ENCODE assay signal across 11 mouse cellular contexts in genomic region chr3:130964088-130964487, GRCm38 (mm10).
A peak's percentile ranks its signal among the peaks of the same experiment; 100 is the strongest.
DNase-seq lines count a peak whose midpoint lies in the region; ATAC-seq and TF ChIP-seq lines count a peak whose summit lies in the region.
"Had no signal": no experiment of that assay in that cellular context is flagged by ENCODE, and none has a peak within 500 bp of the region (broad histone marks: within the 10 kb centered on the region; RNA-seq: fewer than 3 reads in every experiment).

No protein-coding gene starts in this region.

- no peak for TF ChIP-seq CTCF in CH12.LX (conservative IDR thresholded peaks at IDR 0.05 in 1 of 2, IDR thresholded peaks at IDR 0.05 in 1 of 2; ENCODE audit: low read depth in 2 of 2, low read length in 2 of 2)
- TF ChIP-seq CTCF in thymus, adult 2 months (IDR thresholded peaks at IDR 0.05; ENCODE audit: borderline replicate concordance, control insufficient read depth, extremely low read depth, insufficient read depth, low read length, poor library complexity) = no peak
- no peak for TF ChIP-seq CTCF in cerebellum, adult 2 months (IDR thresholded peaks at IDR 0.05; ENCODE audit: borderline replicate concordance, insufficient read depth, low read depth, low read length)

- H3K4me1 ChIP-seq in CH12.LX (ENCODE audit: control insufficient read depth in 1 of 2, insufficient read depth in 2 of 2) = no peaks in the 10 kb centered on the region
- H3K4me1 ChIP-seq in forebrain, embryonic 16.5 days (replicated peaks; ENCODE audit: control insufficient read depth, insufficient read depth, low read length) = peaks cover 21% of the 10 kb centered on the region
- peaks cover 39% of the 10 kb centered on the region for H3K4me1 ChIP-seq in midbrain, embryonic 12.5 days
- peaks cover 16% of the 10 kb centered on the region for H3K4me1 ChIP-seq in thymus, adult 2 months (replicated peaks; ENCODE audit: control insufficient read depth, insufficient read depth, low read length)
- no peaks in the 10 kb centered on the region for H3K4me1 ChIP-seq in cerebellum, adult 2 months (ENCODE audit: control insufficient read depth, insufficient read depth, low read length)
- H3K4me1 ChIP-seq: liver, embryonic 15.5 days had no signal

- H3K9me3 ChIP-seq in CH12.LX (replicated peaks; ENCODE audit: low read length) = no peaks in the 10 kb centered on the region
- no peaks in the 10 kb centered on the region for H3K9me3 ChIP-seq in forebrain, embryonic 16.5 days (ENCODE audit: control insufficient read depth, low read length)
- no peaks in the 10 kb centered on the region for H3K9me3 ChIP-seq in midbrain, embryonic 12.5 days
- H3K9me3 ChIP-seq: liver, embryonic 15.5 days had no signal

- no peak for TF ChIP-seq RAD21 in CH12.LX (IDR thresholded peaks at IDR 0.05; ENCODE audit: low read depth, low read length)

- no peaks in the 10 kb centered on the region for H3K36me3 ChIP-seq in CH12.LX (replicated peaks in 1 of 2; ENCODE audit: control insufficient read depth in 1 of 2, insufficient read depth in 1 of 2, low read length in 1 of 2)
- H3K36me3 ChIP-seq in forebrain, embryonic 16.5 days (ENCODE audit: control insufficient read depth, insufficient read depth) = no peaks in the 10 kb centered on the region
- H3K36me3 ChIP-seq in midbrain, embryonic 12.5 days = no peaks in the 10 kb centered on the region
- no peaks in the 10 kb centered on the region for H3K36me3 ChIP-seq in thymus, adult 2 months (ENCODE audit: control insufficient read depth, insufficient read depth, low read length)
- H3K36me3 ChIP-seq: liver, embryonic 15.5 days had no signal

- H3K4me3 ChIP-seq in CH12.LX (replicated peaks in 1 of 3; ENCODE audit: low read depth in 2 of 3, low read length in 2 of 3, poor library complexity in 1 of 3) = no peak overlapping the region
- no peak overlapping the region for H3K4me3 ChIP-seq in forebrain, embryonic 16.5 days (replicated peaks; ENCODE audit: low read length)
- 0 out of 2 replicates have a peak overlapping the region, but pooled peaks have one; percentile 20 for H3K4me3 ChIP-seq in midbrain, embryonic 12.5 days
- no peak overlapping the region for H3K4me3 ChIP-seq in thymus, adult 2 months (ENCODE audit: control insufficient read depth, insufficient read depth, low read length)
- H3K4me3 ChIP-seq in cerebellum, adult 2 months (replicated peaks; ENCODE audit: insufficient read depth, low read depth, low read length) = no peak overlapping the region
- H3K4me3 ChIP-seq: liver, embryonic 15.5 days had no signal

- H3K79me2 ChIP-seq in CH12.LX (replicated peaks; ENCODE audit: control insufficient read depth, extremely low read depth, insufficient read depth, poor library complexity, severe bottlenecking) = no peaks in the 10 kb centered on the region

- in situ Hi-C loops in CH12.LX (cut with MboI; ENCODE audit: low pct_ligation_motif_present, low pct_unique_long_range_greater_than_20kb, low sequenced_read_pairs) = no loop called here

- H3K27me3 ChIP-seq in CH12.LX (replicated peaks) = no peaks in the 10 kb centered on the region
- 0 out of 2 replicates have a peak, but pooled peaks cover 2% of the 10 kb centered on the region for H3K27me3 ChIP-seq in forebrain, embryonic 16.5 days (replicated peaks; ENCODE audit: control insufficient read depth, insufficient read depth, low read length)
- H3K27me3 ChIP-seq in midbrain, embryonic 12.5 days = no peaks in the 10 kb centered on the region
- no peaks in the 10 kb centered on the region for H3K27me3 ChIP-seq in thymus, adult 2 months (ENCODE audit: control insufficient read depth, insufficient read depth, low read length)
- no peaks in the 10 kb centered on the region for H3K27me3 ChIP-seq in cerebellum, adult 2 months (ENCODE audit: control insufficient read depth, insufficient read depth, low read length)
- H3K27me3 ChIP-seq: liver, embryonic 15.5 days had no signal

- H3K4me2 ChIP-seq in CH12.LX (ENCODE audit: insufficient read depth, low read depth, poor library complexity, severe bottlenecking) = 0 out of 2 replicates have a peak overlapping the region, but pooled peaks have one; percentile 21
- peak overlapping the region; percentile 50 for H3K4me2 ChIP-seq in forebrain, embryonic 16.5 days (ENCODE audit: low read length)
- peak overlapping the region; percentile 49; the same call in 1 of the 2 replicates for H3K4me2 ChIP-seq in midbrain, embryonic 12.5 days (replicated peaks)
- H3K4me2 ChIP-seq: liver, embryonic 15.5 days had no signal

- DNase-seq in CD4-positive, CD25-positive, alpha-beta regulatory T cell, adult 2 months (ENCODE audit: low read depth, low spot score) = peak; percentile 37
- no peak for DNase-seq in CH12.LX (ENCODE audit: extremely low read depth)
- DNase-seq in thymus, adult 2 months = no peak
- no peak for DNase-seq in lung, postnatal 36 days
- DNase-seq in cerebellum, adult 2 months = no peak
- DNase-seq: cerebellum, adult 9-10 months; gastrocnemius, postnatal 10 days had no signal

- dilution Hi-C loops in CH12.LX (cut with MboI; ENCODE audit: extremely low pct_ligation_motif_present, extremely low pct_unique_long_range_greater_than_20kb, low sequenced_read_pairs) = no loop called here

- H3K27ac ChIP-seq in CH12.LX (ENCODE audit: insufficient read depth, low read depth) = no peak overlapping the region
- H3K27ac ChIP-seq in forebrain, embryonic 16.5 days (ENCODE audit: low read length) = no peak overlapping the region
- H3K27ac ChIP-seq in midbrain, embryonic 12.5 days (replicated peaks) = peak overlapping the region; percentile 94
- H3K27ac ChIP-seq in thymus, adult 2 months (ENCODE audit: control insufficient read depth, insufficient read depth, low read length) = no peak overlapping the region
- H3K27ac ChIP-seq in cerebellum, adult 2 months (ENCODE audit: insufficient read depth, low read length) = no peak overlapping the region
- H3K27ac ChIP-seq: liver, embryonic 15.5 days had no signal

- H3K9ac ChIP-seq in CH12.LX (ENCODE audit: insufficient read depth, low read depth) = no peak overlapping the region
- no peak overlapping the region for H3K9ac ChIP-seq in forebrain, embryonic 16.5 days (replicated peaks; ENCODE audit: low read depth, low read length)
- no peak overlapping the region for H3K9ac ChIP-seq in midbrain, embryonic 12.5 days (replicated peaks)
- H3K9ac ChIP-seq: liver, embryonic 15.5 days had no signal

- TF ChIP-seq POLR2A in CH12.LX (IDR thresholded peaks at IDR 0.05; ENCODE audit: low read depth, low read length) = no peak
- no peak for TF ChIP-seq POLR2A in thymus, adult 2 months (IDR thresholded peaks at IDR 0.05; ENCODE audit: control insufficient read depth, extremely low read depth, insufficient read depth, low read length, poor library complexity)
- no peak for TF ChIP-seq POLR2A in cerebellum, adult 2 months (IDR thresholded peaks at IDR 0.05; ENCODE audit: borderline replicate concordance, insufficient read depth, low read length)

- TF ChIP-seq EP300 in CH12.LX (IDR thresholded peaks at IDR 0.05; ENCODE audit: low read length) = no peak

- 41% methylated on average over 6 of the region's 6 CpGs for WGBS in forebrain, embryonic 16.5 days
- WGBS in midbrain, embryonic 12.5 days = 64% methylated on average over 6 of the region's 6 CpGs
- 80% methylated on average over 6 of the region's 6 CpGs for WGBS in thymus, adult 2 months
- 91% methylated on average over 6 of the region's 6 CpGs for WGBS in cerebellum, adult 2 months

- no peak for ATAC-seq in forebrain, embryonic 16.5 days
- no peak for ATAC-seq in midbrain, embryonic 12.5 days (ENCODE audit: low FRiP score, low read depth)
- ATAC-seq: inflammation-experienced regulatory T-cells, adult 6 months had no signal

TF ChIP-seq in CH12.LX, 34 proteins besides CTCF, POLR2A, EP300 and RAD21:
- TF ChIP-seq ZKSCAN1 (IDR thresholded peaks at IDR 0.05; ENCODE audit: borderline replicate concordance, low read depth, low read length) (no peak), IRF4 (IDR thresholded peaks at IDR 0.05; ENCODE audit: low read depth, low read length) (no peak), JUN (IDR thresholded peaks at IDR 0.05; ENCODE audit: insufficient read depth, low read depth, low read length) (no peak), USF1 (IDR thresholded peaks at IDR 0.05; ENCODE audit: low read depth, low read length) (no peak), MAFK (IDR thresholded peaks at IDR 0.05; ENCODE audit: insufficient replicate concordance, low read length) (no peak), HCFC1 (IDR thresholded peaks at IDR 0.05; ENCODE audit: low read depth, low read length) (no peak), GABPA (IDR thresholded peaks at IDR 0.05; ENCODE audit: insufficient replicate concordance, low read depth, low read length) (no peak), CHD2 (IDR thresholded peaks at IDR 0.05; ENCODE audit: low read length) (no peak), NRF1 (IDR thresholded peaks at IDR 0.05; ENCODE audit: low read depth, low read length) (no peak), E2F4 (IDR thresholded peaks at IDR 0.05; ENCODE audit: insufficient replicate concordance, low read depth, low read length) (no peak), ELF1 (IDR thresholded peaks at IDR 0.05; ENCODE audit: low read depth, low read length) (no peak), MXI1 (IDR thresholded peaks at IDR 0.05; ENCODE audit: low read depth, low read length) (no peak), JUND (conservative IDR thresholded peaks at IDR 0.05; ENCODE audit: low read depth, low read length) (no peak), TBP (conservative IDR thresholded peaks at IDR 0.05; ENCODE audit: low read depth, low read length) (no peak), MAZ (IDR thresholded peaks at IDR 0.05; ENCODE audit: low read depth, low read length) (no peak), BHLHE40 (IDR thresholded peaks at IDR 0.05; ENCODE audit: low read depth, low read length) (no peak), SIN3A (IDR thresholded peaks at IDR 0.05; ENCODE audit: low read length) (no peak)
